Mouse (Mus musculus) ES-Bruce4 (cell line): ENCODE measurements around the gene Boll.

ENCODE experiments used
- CTCF ChIP-seq: IDR thresholded peaks from one replicate; pipeline ENCODE4 v1.8.1; 2011; ENCODE audit warnings: low read depth, low read length
- EP300 ChIP-seq: IDR thresholded peaks from 2 replicates; pipeline ENCODE4 v1.6.1; 2011; ENCODE audit warnings: low read depth, low read length; ENCODE audit not compliant: insufficient read depth
- POLR2A ChIP-seq: IDR thresholded peaks from one replicate; pipeline ENCODE4 v1.8.1; 2011; ENCODE audit warnings: low read length; ENCODE audit not compliant: insufficient read depth

GRCm38 (mm10) chr1:55279081-55279480 lies 84.2 kb downstream of the Boll start:
- TF ChIP-seq CTCF = no peak
- TF ChIP-seq POLR2A = no peak
- TF ChIP-seq EP300 = 0 out of 2 replicates have a peak, but pooled peaks have one; percentile 33
